Mouse (Mus musculus) lung, postnatal 36 days (tissue): ENCODE measurements around the gene Spred2.

Experiments used
- DNase-seq: peaks from one replicate; pipeline ENCODE4 v3.0.0; 2022; ENCODE audit warnings: mixed read lengths

Spred2 gene

DNA sequence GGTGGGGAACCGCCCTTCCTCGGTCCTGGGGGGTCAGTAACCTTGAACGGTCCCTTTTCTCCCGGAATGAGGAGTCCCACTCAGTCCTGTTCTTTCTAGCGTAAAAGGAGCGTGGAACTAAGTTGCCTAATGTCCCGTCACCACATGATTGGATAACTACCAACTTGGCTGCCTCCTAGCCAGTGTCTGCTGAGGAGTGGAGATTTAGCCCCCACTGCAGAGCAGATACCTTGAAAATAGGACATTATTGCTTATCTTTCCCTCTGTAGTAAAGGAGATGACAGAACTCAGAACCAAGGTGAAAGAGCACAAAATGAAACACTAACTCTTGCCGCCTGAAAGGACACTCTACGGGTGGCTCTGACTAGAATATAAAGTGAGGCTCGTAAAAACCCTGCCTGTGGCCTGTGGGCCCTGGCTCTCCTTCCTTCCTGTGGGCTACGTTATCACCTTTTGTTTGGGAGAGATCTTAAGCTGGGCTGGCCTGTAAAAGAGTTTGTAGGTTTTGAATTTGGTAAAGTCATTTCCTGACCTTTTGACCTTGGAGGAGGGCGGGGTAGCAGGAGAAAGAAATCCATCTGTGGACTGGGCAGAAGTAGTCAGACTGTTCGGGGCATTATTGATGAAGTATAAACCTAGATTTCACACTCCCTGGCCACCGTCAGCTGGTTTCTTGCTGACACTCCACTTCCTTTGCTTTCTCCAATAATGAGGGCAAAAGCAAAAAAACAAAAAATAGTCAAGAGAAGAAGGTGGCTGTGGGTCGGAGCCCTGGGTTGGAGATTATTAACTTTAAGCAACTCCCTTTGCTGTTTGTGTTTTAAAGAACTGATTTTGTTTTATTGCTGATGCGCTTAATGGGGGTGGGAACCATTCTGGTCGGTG lies 62.9 kb downstream of the Spred2 start:
- peak; percentile 62 for DNase-seq

DNA sequence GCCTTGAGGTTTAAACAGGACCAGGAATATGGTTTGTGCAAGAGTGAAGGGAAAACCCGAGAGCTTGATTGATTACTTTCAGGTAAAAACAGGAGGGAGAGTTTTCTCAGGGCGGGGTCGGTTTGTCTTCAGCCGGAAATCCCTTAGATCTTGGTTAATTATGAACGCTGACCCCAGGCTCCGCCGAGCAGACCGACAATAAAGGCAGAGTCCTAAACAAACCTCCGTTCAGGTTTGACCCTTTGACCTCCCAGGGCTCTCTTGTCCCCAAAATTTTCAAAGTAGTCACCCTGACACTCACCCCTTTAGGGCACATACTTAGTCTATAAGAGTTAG lies 63.5 kb downstream of the Spred2 start:
- DNase-seq: no peak

DNA sequence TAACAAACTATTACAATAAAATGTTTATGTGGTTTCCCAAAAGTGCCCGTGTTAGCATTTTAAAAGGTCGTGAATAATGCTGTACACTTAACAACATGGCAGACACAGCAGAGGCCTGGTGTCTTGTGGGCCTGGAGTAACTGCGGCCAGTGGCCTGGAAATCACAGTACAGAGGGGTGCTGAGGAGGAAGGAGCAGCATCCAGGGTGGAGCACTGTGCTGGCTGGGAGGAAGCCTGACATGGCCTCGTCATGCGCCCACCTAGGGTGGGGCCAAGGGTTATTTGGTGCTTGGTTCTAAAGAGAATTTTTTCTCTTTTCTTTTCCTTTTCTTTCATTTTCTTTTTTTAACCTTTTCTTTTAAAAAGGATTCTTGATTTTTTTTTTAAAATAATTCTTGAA lies 64.0 kb downstream of the Spred2 start:
- DNase-seq: no peak

DNA sequence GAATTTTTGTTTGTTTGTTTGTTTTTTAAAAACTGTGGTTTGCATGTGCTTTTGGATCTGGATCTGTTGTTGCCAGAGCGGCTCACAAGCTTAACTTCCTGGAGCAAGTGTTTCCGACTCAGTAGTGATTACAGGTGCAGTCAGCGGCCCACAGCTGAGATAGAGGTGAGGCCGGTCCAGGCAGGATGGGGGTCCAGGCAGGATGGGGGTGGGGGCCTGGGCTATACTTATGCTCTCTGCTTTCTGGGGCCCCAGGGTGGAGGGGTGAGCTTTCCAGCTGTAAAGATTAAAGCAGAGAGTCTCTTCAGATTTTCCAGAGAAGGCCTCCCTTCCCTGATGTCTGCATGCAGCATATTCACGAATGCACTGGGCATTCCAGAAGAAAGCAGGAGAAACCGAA lies 64.5 kb downstream of the Spred2 start:
- DNase-seq: no peak

DNA sequence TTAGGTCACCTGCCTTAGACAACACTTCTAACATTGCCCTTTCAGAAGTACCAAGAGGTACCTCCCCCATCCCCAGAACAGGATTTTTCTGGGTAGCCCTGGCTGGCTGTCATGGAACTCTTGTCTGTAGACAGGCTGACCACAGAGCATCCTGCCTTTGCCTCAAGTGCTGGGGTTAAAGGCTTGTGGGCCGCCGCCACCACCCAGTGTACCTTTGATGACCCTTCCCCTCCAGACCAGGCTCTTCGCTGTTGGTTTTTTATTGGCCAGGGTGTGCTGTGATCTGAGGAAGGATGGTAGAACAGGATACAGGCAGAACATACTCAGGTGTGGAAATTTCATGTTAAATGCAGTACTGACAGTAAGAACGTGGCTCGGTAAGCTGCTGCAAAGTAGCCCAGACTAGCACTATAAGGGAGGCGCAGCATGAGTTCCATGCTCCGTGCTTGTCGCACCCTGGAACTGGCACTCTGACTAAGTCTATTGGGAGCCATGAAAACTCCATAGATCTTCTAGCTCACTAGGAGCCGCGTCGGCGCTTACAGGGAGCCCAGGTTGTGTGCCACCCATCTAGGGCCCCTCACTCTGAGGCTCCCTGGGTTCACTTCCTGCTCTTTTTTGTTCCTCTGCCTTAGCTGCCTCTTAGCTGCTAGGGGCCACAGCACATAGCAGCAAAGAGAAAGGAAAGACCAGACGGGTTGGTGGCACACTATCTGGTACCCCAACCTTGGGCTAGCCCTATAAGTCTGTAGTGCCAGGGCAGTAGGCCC lies 65.2 kb downstream of the Spred2 start:
- no peak for DNase-seq

DNA sequence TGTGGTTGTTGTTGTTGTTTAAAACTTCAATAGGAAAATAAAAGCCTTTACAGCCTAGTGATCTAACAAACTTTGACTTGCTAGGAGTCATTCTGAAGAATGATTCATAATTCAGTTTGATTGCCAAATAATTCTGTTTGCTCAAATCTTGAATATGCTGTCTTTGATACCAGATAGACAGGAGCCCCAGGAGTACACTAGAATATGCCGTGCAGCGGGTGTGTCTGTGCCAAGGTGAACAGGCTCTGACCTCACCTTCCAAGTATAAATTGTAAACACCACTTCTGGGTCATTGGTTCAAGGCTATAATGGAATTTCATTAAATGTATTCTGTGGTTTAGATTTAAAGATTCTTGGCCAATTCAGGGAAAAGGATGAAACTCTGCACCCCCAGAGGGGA lies 66.6 kb downstream of the Spred2 start:
- DNase-seq: no peak

DNA sequence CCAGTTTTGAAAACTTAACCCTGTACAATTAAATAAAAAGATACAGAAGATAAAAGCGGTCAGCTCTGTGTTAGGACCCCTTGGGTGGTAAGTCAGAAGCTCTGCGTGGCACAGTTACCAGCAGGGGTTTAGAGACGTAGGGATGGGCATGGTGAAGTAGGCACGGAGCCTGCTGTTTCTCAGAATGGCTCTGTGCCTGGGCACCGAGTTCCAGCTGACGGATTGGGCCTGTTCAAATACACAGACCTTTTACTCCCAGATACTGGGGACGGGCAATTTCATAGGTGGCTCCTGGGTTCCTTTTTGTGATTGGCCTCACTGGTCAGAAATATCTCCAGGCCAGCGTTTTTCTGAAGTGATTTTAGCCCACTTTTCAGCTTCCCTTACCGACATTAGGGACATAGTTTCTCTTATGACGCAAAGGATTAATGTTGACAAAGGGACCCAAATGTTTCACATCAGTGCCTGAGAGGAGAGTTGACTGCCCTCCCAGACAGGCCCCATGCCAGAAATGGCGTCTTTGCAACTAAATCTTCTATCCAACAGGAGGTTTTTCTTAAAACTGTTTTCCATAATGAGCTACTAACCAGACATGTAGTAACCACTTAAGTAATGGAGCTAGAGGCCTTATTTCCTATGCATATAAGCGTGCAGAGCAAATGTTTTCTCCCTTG lies 67.3 kb downstream of the Spred2 start:
- DNase-seq: no peak

DNA sequence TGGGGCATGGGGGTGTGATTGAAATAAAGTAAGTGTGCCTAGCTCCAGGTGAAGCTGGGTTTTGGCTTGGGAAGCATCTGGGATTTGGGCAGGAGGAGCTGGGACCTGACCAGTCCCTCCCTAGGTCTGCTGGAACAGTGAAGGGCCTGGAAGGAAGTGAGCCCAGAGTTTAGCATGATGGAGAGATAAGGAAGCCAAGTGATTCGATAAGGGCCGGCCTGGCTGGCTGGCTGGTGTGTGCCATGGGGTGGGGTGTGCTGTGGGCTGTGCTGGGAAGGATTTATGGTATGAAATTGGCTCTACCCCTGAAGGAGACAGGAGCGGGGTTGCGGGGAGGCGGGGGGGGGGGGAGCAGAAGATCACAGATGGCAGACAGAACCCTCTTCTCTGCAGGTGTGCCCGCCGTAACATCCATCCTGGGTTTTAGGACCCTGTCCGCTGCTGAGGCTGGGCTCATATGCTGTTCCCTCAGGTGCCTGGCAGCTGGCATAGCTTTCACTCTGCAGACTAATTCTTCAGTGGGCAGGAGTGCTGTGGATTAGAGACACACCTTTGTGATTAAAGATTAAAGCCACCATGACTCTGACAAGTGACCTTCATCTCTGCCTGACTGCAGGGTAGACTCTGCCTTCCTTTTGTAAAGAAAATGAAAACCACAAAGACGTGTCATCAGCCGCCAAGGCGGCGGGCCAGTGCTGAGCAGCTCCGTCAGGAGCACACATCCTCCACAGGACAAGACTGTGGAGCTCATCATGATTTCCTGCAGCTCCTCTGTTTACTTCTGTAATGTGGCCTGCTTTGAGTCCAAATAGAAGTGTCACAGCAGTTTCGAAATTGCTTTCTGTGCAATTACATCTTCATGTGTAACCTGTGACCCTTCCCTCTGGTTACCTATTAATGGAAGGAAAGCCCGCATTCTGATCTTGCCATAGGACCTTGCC lies 68.4 kb downstream of the Spred2 start:
- DNase-seq: no peak

DNA sequence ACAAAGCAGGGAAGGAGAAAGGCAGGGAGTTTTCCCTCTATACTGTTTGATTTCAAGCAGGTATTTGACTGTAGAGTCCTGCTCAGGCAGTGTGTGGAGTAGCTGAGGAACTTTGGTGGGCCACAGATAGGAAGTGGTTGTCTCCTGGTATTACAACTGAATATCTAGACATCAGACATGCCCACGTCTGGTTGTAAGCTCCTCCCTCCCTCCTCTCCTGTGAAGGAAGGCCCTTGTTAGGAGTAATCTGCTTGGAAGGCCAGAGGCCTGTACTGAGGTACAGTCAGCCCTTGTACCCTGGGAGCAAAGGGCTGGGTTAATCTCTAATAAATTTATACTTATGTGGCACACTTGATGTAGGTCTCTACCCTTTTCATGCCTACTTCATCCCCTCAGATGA lies 69.6 kb downstream of the Spred2 start:
- DNase-seq: no peak

DNA sequence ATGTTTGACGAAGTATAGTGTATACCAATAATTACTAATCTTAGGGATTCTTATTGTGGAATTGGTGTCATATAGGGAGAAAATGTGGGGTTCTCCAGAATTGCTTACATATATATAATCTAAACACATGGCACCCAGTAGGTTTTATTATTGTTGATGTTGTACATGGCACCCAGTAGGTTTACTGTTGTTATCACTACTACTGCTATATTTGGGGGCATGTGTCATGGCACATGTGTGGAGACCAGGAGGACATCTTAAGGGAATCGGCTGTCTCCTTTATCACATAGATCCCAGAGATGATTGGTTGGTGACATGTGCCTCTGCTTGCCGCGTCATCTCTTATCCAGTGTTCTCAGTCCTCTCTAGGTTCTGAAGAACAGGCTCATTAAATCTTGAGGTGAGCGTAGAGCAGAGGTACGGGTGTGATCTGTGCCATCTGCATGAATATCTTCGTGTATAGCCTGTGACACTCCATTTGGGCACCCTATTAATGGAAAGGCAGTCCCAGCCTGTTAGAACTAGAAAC lies 70.2 kb downstream of the Spred2 start:
- DNase-seq: no peak

DNA sequence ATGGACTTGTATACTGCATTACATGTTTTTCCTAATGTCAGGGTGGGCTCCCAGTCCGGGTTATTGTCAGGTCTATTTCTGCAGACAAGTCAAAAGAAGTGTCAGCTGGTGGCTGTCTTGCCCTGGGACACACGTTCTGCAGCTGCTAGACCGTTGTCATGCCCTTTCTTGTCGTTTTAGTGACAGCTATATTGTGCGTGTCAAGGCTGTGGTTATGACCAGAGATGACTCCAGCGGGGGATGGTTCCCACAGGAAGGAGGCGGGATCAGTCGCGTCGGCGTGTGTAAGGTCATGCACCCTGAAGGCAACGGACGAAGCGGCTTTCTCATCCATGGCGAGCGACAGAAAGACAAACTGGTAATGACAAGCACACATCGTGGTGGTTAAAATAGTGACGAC lies 73.8 kb downstream of the Spred2 start:
- no peak for DNase-seq

DNA sequence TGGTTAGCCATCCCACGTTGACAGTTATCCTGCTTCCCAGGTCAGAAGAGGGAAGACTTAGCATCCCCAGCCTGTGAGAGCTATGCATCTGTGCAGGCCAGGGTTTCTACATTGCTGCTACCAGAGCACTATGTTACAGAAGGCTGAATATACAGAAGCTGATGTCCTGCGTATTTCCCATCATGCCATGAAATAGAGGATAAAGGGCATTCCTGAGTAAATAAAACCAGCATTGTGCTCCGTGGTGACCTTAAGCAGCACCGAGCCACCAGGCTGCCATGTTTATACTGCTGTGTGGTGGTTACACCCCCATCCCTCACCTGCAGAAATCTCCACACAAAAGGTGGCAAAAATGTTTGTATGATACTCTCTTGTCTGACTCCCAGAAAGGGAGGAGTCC lies 78.7 kb downstream of the Spred2 start:
- no peak for DNase-seq

DNA sequence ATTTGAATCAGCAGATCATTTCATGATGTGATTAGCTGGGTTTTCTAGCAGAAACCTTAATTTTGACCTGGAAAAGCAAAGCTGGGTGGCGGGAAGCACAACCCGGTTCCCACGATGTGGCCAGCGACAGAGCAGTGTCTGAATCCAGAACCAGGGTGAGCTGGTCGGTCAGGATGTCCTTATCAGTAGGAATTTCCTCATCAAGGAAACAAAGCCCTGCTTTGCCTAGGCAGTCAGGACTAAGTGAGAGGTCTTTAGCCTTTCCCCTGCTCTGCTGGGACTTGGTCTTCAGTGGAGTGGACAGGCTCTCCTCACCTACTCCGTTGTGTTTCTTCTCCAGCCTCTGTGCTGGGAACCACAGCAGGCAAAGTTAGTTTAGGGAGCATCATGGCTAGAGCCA lies 83.5 kb downstream of the Spred2 start:
- no peak for DNase-seq

DNA sequence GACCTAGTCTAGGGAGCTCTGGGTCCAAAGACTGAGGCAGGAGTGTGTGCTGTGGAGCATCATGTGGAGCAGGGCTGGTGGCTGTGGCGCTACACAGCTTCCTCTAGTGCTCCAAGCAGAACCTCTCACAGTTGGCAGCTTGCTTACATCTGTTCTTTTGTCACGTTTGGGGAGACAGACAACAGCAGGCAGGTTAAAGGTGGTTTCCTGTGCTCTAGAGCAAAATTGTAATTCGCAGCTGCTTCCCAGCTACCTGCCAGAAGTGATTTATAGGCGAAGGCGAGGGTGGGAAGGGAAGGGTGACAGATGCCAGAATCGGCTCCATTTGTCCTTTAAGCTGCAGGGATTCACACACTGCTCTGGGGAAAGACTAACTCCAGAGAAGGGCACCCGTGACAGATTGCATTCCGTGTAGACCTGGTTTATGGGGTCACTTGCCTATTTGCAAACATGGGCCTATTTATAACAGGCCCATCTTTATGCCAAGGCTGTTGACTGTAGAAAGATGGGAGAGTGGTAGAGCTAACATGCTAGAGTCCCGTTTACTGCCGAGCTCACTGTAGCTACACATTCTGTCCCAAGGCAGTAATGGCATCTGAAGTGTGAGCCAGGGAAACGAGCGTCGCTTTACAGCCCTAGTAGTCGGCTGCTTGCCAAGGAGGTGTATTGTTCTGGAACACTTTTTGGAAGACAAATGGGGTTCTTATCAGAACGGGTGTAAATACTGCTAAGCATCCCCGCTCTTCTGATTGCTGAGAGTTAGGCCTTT lies 87.2 kb downstream of the Spred2 start:
- DNase-seq: no peak

DNA sequence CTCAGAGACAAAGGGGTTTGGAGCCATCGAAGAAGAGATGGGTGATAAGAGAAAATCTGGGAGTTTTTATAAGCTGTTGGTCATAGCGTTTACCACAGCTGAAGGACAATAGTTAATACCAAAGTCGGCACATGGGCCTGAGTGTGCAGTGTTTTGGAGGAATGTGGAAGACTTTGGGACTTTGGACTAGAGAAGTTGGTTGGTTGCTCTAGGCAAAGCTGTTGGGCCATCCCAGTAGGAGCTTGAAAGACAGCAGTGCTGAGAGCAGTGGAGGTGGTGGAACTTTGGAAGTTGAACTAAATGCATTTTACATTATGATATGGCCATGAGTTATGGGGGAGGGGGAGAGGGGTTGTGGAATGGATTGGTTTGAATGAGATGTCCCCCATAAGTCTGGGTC lies 89.2 kb downstream of the Spred2 start:
- DNase-seq: no peak

DNA sequence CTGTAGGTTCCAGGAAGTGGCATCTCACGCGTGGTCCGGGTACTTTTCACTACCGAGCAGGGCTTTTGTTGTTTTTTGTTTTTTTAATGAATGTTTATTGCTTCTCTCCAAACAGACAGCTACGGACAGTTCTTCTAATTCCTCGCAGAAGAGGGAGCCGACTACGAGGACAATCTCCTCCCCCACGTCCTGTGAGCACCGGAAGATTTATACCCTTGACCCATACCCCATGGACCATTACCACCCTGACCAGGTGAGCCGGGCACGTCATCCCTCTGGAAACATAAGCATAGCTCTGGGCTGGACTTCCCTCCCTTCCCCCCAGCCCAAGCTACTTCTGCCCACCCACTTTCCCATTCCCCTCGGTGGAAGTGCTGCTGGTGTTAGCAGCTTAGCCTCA lies 93.8 kb downstream of the Spred2 start:
- DNase-seq: no peak

DNA sequence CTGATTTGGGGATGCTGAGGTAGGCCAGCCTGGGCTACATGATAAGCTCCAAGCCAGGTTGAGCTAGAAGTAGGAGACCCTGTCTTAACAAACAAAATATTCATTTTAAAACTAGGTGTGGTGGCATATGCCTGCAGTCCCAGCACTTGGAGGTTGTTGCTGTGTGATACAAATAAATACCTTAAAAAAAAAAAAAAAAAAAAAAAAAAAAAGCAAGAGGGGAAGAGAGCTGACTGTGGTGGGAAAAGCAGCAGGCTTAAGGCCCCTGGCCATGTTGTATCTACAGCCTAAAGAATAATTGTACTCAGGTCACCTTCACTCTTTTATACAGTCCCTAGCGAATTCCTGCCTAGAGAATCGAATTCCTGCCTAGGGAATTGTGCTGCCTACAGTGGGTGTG lies 94.7 kb downstream of the Spred2 start:
- no peak for DNase-seq

DNA sequence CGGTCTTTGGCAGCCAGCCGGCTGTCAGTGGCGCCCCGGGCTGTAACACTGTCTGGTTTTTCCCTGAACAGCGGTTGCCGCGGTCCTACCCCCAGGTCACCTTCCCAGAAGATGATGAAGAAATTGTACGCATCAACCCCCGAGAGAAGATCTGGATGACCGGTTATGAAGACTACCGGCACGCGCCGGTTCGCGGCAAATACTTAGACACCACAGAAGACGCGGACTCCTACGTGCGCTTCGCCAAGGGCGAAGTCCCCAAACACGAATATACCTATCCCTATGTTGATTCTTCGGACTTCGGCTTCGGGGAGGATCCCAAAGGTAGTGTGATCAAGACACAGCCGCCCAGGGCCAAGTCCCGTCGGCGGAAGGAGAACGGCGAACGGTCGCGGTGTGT lies 96.5 kb downstream of the Spred2 start:
- DNase-seq: no peak

DNA sequence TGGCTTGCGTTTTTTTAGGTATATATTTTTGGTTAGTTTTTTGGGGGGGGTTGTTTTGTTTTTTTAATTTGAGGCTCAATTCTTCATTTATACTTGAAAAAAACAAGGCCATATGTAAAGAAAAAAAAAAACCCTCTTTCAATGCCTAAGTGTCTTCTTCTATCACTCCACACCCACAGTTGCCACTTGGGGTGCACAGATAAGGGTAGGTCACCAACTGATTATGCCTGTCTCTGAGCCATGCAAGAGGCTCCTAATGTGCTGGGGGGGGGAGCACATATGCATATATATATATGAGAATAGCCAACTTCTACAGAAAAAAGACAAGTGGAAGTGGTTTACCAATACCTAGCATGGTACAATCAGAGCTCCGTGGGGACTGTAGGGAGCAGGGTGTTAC lies 98.3 kb downstream of the Spred2 start:
- no peak for DNase-seq

DNA sequence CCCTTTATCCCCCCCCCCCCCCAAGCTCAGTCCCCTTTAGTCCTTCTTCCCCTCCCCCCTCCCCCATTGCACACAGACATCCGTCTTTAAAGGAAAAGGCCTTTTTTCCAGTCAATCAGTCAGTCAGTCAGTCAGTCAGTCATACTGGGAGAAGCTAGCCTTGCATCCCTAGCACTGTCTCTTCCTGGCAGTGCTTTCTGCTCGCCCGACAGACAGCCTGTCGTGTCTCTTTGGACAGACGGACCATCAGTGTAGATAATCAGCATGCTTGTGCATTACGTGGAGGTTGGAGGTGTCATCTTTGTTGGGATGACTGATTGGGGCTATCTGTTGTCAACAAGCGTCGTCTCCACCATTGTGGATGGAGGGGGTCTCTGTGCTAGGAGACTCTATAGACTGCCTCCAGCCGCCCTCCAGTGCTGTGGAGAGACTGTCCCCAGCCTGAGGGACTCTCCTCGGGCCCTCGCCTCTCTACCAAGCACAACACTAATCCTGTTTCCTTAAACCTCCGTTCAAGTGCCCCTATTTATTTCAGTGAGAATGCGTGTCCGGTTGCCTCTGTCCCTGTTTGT lies 98.8 kb downstream of the Spred2 start:
- no peak for DNase-seq

DNA sequence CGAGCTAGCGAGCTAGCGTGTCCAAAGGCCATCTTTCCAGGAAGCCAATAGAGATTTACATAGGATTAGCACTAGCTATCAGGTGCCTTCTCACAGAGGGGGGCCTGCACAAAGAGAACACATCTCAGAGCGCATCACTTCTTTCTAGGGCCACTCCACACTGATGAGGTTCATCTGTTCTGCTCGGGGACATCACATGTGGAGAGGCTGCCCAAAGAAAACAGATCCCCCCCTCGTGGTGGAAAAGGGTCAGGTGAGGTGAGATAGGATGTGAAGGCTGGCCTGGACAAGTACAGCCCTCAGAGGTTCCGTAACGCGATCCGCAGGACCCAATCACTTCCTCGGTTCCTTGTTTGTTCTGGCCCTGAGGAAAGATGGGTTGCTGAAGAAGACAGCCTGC lies 101.7 kb downstream of the Spred2 start:
- peak; percentile 32 for DNase-seq
